Mouse (Mus musculus): ENCODE data around the gene Scml4.

GRCm38 (mm10) chr10:43001433-43001832, 141.3 kb downstream of the Scml4 start:
- TF ChIP-seq HCFC1 (IDR thresholded peaks at IDR 0.05; ENCODE audit: borderline replicate concordance, insufficient read depth, low read length): no peak
- no peak for TF ChIP-seq MAFK (IDR thresholded peaks at IDR 0.05; ENCODE audit: insufficient read depth, low read depth, low read length)
